Mouse (Mus musculus) heart, adult 2 months (tissue): ENCODE data around the gene Cox4i2. TPM values are rescaled to one million over a fixed set of nuclear protein-coding genes. Genes with fewer than 3 reads are reported as not detected.

Source experiments
- DNase-seq, 2 experiments: peaks; one replicate each; pipeline ENCODE4 v3.0.0; 2021
- H3K27ac ChIP-seq: fragments of 200-600 bp; 2 replicates; pipeline ENCODE4 v1.8.1; 2022
- H3K27me3 ChIP-seq: fragments of 200-500 bp; 2 replicates; pipeline ENCODE4 v1.6.1; 2012; ENCODE audit warnings: mild to moderate bottlenecking, low read length, inconsistent platforms, mixed read lengths; ENCODE audit not compliant: control insufficient read depth, insufficient read depth
- H3K36me3 ChIP-seq: fragments of 200-500 bp; 2 replicates; pipeline ENCODE4 v1.6.1; 2012; ENCODE audit warnings: low read length, inconsistent platforms; ENCODE audit not compliant: control insufficient read depth, insufficient read depth
- H3K4me1 ChIP-seq: fragments of 200-500 bp; 2 replicates; pipeline ENCODE4 v1.6.1; 2011; ENCODE audit warnings: low read length; ENCODE audit not compliant: control insufficient read depth, insufficient read depth
- H3K4me3 ChIP-seq: fragments of 200-600 bp; 2 replicates; pipeline ENCODE4 v1.8.1; 2022
- H3K79me2 ChIP-seq: fragments of 200-500 bp; replicated peaks from 2 replicates; pipeline ENCODE4 v1.6.1; 2012; ENCODE audit warnings: mild to moderate bottlenecking, inconsistent platforms, low read length, moderate library complexity, mixed read lengths; ENCODE audit not compliant: control insufficient read depth, insufficient read depth
- H3K9ac ChIP-seq: fragments of 200-500 bp; 2 replicates; pipeline ENCODE4 v1.6.1; 2012; ENCODE audit warnings: low read depth, mild to moderate bottlenecking, control low read depth, inconsistent platforms, low read length, mixed read lengths
- CTCF ChIP-seq: fragments of 200-600 bp; IDR thresholded peaks from 2 replicates; pipeline ENCODE4 v1.8.1; 2022; ENCODE audit warnings: antibody characterized with exemption, mild to moderate bottlenecking, moderate library complexity
- EP300 ChIP-seq: fragments of 200-500 bp; IDR thresholded peaks from 2 replicates; pipeline ENCODE4 v1.6.1; 2011; ENCODE audit warnings: low read depth, low read length, control low read depth; ENCODE audit not compliant: insufficient read depth
- POLR2A ChIP-seq: fragments of 200-500 bp; IDR thresholded peaks from 2 replicates; pipeline ENCODE4 v1.6.1; 2011; ENCODE audit warnings: mild to moderate bottlenecking, low read depth, low read length, control low read depth; ENCODE audit not compliant: insufficient read depth
- WGBS: fragments of 180-500 bp; shearing (Covaris S2); methylation state at CpG from one replicate; pipeline ENCODE4 v1.1.7; 2018; 5-methylcytosine and 5-hydroxymethylcytosine counted together
- intact Hi-C: fragments of 180-260 bp; cut with DNase I; formaldehyde crosslinking; loops from one replicate; pipeline ENCODE4 v1.15.1; 2025
- polyA plus RNA-seq: library from polyadenylated mRNA; depleted of rRNA; stranded (reverse); fragments of >200 nt; gene quantifications from 2 replicates; pipeline ENCODE4 v1.2.3, GENCODE M21; 2012
- total RNA-seq, 2 experiments: library from RNA; stranded (reverse); gene quantifications; 2 replicates each; pipeline ENCODE4 v1.2.3; 2021

Cox4i2 gene
- total and polyA plus RNA-seq, 3 experiments: 12.0 to 18.0 (median 12.1) TPM

DNA sequence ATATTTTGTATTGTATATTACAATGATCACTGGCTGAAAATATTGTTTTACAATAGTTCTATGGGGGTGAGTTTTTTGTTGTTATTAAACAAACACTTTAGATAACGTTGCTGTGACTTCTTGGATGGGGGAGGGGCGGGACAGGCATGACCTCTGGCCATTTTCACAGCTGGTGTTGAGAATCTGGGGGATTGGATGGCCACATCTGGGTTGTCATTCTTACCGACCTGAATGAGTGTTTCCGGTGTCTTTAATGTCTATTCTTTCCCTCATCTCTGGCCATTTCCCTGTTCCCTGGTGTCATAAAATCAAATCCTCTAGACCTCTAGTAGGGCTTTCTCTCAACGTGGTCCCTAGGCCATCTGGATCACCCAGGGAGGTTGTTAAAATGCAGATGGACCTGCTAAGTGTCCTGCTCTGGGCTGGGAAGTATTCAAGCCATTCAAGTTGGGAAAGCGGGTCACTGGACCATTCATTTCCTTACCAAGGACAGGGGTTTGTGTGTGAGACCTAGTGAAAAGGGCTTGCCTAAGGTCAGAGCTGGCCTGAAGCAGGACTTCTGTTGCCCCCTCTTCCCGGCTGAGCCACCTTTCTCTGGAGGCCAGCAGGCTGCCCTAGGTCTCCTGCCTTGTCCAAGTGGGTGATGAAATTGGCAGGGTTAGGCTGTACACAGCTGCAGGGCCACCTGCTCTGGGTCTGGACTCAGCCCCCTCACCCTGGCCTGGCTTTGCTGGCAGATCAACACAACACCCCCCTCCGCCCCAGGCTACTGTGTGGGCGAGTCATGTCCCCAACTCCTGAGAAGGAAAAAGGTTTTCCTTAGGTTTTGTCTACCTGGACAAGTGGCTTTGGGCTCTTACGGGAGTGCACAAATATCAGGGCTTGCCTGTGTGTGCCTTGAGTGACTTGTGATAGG is 16.4 kb upstream of the Cox4i2 start:
- peak; percentile 47 to 65 for DNase-seq
- intact Hi-C loops: loop anchor here (1.0 to 2.0 kb wide), 2 partner anchors 10 to 83 kb away; no protein-coding TSS in a partner anchor
- H3K4me1 ChIP-seq: peaks cover 14% of the 10 kb centered on the region

DNA sequence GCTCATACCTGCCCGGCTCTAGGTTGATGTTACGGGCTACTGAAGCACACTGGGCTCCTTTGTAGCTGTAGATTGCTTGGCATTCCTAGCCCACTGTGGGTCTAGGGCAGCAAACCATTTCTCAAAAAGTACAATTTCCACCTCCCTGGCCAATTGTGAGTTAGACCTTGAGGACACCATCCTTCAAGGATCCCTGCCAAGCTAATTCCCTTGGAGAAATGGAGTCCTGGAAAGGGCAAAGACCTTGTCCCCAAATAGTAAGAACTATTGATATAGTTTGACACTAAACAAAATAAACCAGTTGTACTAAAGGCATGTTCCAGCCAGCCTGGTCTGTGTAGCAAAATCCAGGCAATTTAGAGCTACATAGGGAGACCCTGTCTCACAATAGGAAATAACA is 15.6 kb upstream of the Cox4i2 start:
- peak overlapping the region; percentile 90 for H3K27ac ChIP-seq
- H3K4me1 ChIP-seq: peaks cover 12% of the 10 kb centered on the region
- TF ChIP-seq CTCF: no peak
- no peak for TF ChIP-seq EP300
- no peak; the same call in 1 of the 2 replicates for TF ChIP-seq POLR2A
- no peak for DNase-seq
- WGBS: 55% methylated on average over 2 of the region's 2 CpGs
- peak overlapping the region; percentile 68 for H3K9ac ChIP-seq
- H3K4me3 ChIP-seq: peak overlapping the region; percentile 63
- H3K36me3 ChIP-seq: no peaks in the 10 kb centered on the region; the same call in 1 of the 2 replicates
- no peaks in the 10 kb centered on the region for H3K79me2 ChIP-seq
- no peaks in the 10 kb centered on the region for H3K27me3 ChIP-seq
- intact Hi-C loops: loop anchor here (1.0 to 2.0 kb wide), 2 partner anchors 11 to 82 kb away; no protein-coding TSS in a partner anchor

More for the DNA sequence above, 16.4 kb upstream of the Cox4i2 start:
- H3K4me3 ChIP-seq: peak overlapping the region; percentile 63
- H3K79me2 ChIP-seq: no peaks in the 10 kb centered on the region
- H3K27ac ChIP-seq: peak overlapping the region; percentile 90
- H3K36me3 ChIP-seq: no peaks in the 10 kb centered on the region; the same call in 1 of the 2 replicates
- TF ChIP-seq CTCF: no peak
- 0 out of 2 replicates have a peak, but pooled peaks have one; percentile 23 for TF ChIP-seq EP300
- TF ChIP-seq POLR2A: no peak; the same call in 1 of the 2 replicates
- H3K27me3 ChIP-seq: no peaks in the 10 kb centered on the region
- peak overlapping the region; percentile 68 for H3K9ac ChIP-seq
- WGBS: 25% methylated on average over 10 of the region's 10 CpGs

DNA sequence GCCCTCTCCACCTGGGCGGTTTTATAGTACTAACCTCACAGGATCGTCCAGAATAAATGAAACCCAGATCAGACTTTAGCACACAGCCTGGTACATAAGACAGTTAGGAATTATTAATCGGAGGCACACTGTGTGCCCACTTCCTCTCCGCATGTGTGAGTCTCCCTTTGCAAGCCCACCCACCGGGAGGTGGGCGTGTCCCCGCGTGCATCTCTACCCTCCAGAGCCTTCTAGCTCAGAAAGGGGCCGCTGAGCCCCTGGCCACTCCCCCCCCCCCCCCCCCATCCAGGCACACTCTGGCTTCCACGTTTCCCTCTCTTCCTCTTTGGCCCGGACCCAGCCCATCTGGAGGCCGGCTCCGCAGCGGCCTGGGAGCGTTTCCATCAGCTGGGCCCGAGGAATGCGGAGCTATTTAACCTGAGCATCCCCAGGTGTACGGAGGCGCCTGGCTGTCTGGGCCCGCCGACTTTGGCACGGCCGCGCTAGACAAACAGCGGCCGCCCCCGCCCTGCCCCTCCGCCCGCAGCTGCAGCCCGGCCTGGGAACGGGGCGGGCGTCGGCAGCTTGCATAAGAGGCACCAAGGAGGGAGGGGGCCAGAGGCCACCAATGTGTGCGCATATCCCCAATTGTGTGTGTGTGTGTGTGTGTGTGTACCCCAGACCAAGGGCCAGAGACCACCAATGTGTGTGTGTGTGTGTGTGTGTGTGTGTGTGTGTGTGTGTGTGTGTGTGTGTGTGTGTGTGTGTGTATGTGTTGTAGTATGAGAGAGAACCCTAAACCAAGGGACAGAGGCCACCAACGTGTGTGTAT is 14.7 kb upstream of the Cox4i2 start:
- intact Hi-C loops: loop anchor here (1.0 to 2.0 kb wide), 4 partner anchors 32 to 91 kb away; no protein-coding TSS in a partner anchor
- H3K27ac ChIP-seq: peak overlapping the region; percentile 90
- peak overlapping the region; percentile 63 for H3K4me3 ChIP-seq
- WGBS: 6% methylated on average over 35 of the region's 36 CpGs
- H3K36me3 ChIP-seq: no peaks in the 10 kb centered on the region; the same call in 1 of the 2 replicates
- TF ChIP-seq POLR2A (peak; percentile 69), EP300 (peak; percentile 82; the same call in 1 of the 2 replicates), CTCF (no peak)
- no peaks in the 10 kb centered on the region for H3K79me2 ChIP-seq
- peak; percentile 88 to 90 for DNase-seq
- H3K27me3 ChIP-seq: no peaks in the 10 kb centered on the region
- H3K9ac ChIP-seq: peak overlapping the region; percentile 55
- peaks cover 12% of the 10 kb centered on the region for H3K4me1 ChIP-seq

DNA sequence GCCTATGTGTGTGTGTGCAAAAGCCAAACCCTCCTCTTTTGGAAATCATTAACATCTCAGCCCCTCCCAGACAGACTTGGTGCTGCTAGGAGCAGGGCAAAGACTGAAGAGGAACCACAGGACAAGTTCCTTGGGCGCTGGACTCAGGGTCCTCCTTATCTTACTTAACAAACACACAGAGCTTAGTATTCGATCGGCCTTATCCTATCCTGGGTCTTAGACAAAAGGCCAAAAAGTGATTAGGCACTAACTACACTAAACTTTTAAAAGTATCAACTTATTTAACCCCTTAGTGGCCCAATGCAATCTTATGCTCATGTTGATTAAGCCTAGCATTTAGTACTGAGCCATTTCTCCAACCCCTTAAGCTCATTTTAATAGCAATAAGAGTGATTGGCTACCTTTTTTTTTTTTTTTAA is 14.1 kb upstream of the Cox4i2 start:
- Histone ChIP-seq H3K36me3 (no peaks in the 10 kb centered on the region; the same call in 1 of the 2 replicates), H3K79me2 (no peaks in the 10 kb centered on the region), H3K9ac (peak overlapping the region; percentile 55), H3K27me3 (no peaks in the 10 kb centered on the region), H3K4me1 (peaks cover 10% of the 10 kb centered on the region), H3K27ac (peak overlapping the region; percentile 90), H3K4me3 (no peak overlapping the region)
- 28% methylated on average over 3 of the region's 3 CpGs for WGBS
- no peak for DNase-seq
- TF ChIP-seq CTCF (no peak), EP300 (no peak; the same call in 1 of the 2 replicates), POLR2A (peak; percentile 56; the same call in 1 of the 2 replicates)
- intact Hi-C loops: loop anchor here (1.0 to 2.0 kb wide), 4 partner anchors 33 to 90 kb away; no protein-coding TSS in a partner anchor

DNA sequence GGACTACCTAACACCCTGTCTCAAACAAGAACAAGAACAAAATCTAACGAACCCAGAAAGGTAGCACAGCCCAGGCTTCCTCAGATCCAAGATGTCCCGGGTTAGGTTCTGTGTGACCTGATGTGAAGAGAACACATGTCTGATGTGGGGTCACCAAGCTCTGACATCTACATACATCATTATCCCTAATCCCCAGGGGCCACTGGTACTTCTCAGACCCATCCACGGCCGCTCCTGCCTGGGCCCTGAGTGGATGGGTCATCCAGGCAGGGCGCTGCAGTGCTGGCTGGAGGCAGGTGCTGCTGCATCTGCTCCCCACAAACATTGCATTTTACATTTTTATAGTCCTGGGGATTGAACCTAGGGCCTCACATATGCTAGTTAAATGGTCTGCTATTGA is 13.5 kb upstream of the Cox4i2 start:
- H3K36me3 ChIP-seq: no peaks in the 10 kb centered on the region; the same call in 1 of the 2 replicates

More for the DNA sequence above, 13.5 kb upstream of the Cox4i2 start:
- Histone ChIP-seq H3K79me2 (no peaks in the 10 kb centered on the region), H3K27ac (peak overlapping the region; percentile 90), H3K9ac (no peak overlapping the region; the same call in 1 of the 2 replicates), H3K4me3 (no peak overlapping the region), H3K27me3 (no peaks in the 10 kb centered on the region), H3K4me1 (peaks cover 10% of the 10 kb centered on the region)
- intact Hi-C loops: no loop called here
- 86% methylated on average over 5 of the region's 5 CpGs for WGBS
- no peak for DNase-seq
- TF ChIP-seq POLR2A (no peak), CTCF (no peak), EP300 (no peak)
